Mouse (Mus musculus): ENCODE results near the gene Eif4ebp2. TPM values are rescaled to one million over a fixed set of nuclear protein-coding genes. Genes with fewer than 3 reads are reported as not detected.
A peak's percentile ranks its signal among the peaks of the same experiment; 100 is the strongest.

The Eif4ebp2 gene
- polyA plus RNA-seq, 1 experiment: not detected

GRCm38 (mm10) chr10:61418131-61418900 lies 34.1 kb downstream of the Eif4ebp2 start:
- WGBS: 3% methylated on average over 49 of the region's 50 CpGs
- Histone ChIP-seq H3K4me1 (ENCODE audit: control insufficient read depth, insufficient read depth, low read length) (peaks cover 8% of the 10 kb centered on the region), H3K27ac (ENCODE audit: insufficient read depth, low read depth, low read length) (no peak overlapping the region), H3K4me3 (ENCODE audit: insufficient read depth, low read depth, low read length) (peak overlapping the region; percentile 49)
- no peak for TF ChIP-seq POLR2A (IDR thresholded peaks at IDR 0.05; ENCODE audit: insufficient read depth, low read depth, low read length)
- TF ChIP-seq CTCF (IDR thresholded peaks at IDR 0.05; ENCODE audit: insufficient read depth, low read depth, low read length): no peak

GRCm38 (mm10) chr10:61417672-61418071 lies 34.8 kb downstream of the Eif4ebp2 start, which contains the start of gene Nodal:
Gene Nodal (plus strand): TSS chr10:61417972.
- Histone ChIP-seq H3K27ac (ENCODE audit: insufficient read depth, low read depth, low read length) (no peak within 1 kb of the TSS), H3K4me1 (ENCODE audit: control insufficient read depth, insufficient read depth, low read length) (peaks cover 8% of the 10 kb centered on the region), H3K4me3 (ENCODE audit: insufficient read depth, low read depth, low read length) (peak within 1 kb of the TSS; percentile 49)
- WGBS: 38% methylated on average over 10 of the region's 10 CpGs
- no peak for TF ChIP-seq POLR2A (IDR thresholded peaks at IDR 0.05; ENCODE audit: insufficient read depth, low read depth, low read length)
- no peak for TF ChIP-seq CTCF (IDR thresholded peaks at IDR 0.05; ENCODE audit: insufficient read depth, low read depth, low read length)

GRCm38 (mm10) chr10:61417046-61417445 lies 35.4 kb downstream of the Eif4ebp2 start:
- 82% methylated on average over 2 of the region's 2 CpGs for WGBS
- TF ChIP-seq POLR2A (IDR thresholded peaks at IDR 0.05; ENCODE audit: insufficient read depth, low read depth, low read length) (no peak), CTCF (IDR thresholded peaks at IDR 0.05; ENCODE audit: insufficient read depth, low read depth, low read length) (no peak)

GRCm38 (mm10) chr10:61416561-61416960 lies 35.9 kb downstream of the Eif4ebp2 start:
- Histone ChIP-seq H3K27ac (ENCODE audit: insufficient read depth, low read depth, low read length) (no peak overlapping the region), H3K4me1 (ENCODE audit: control insufficient read depth, insufficient read depth, low read length) (peaks cover 8% of the 10 kb centered on the region), H3K4me3 (ENCODE audit: insufficient read depth, low read depth, low read length) (no peak overlapping the region)
- TF ChIP-seq CTCF (IDR thresholded peaks at IDR 0.05; ENCODE audit: insufficient read depth, low read depth, low read length) (no peak), POLR2A (IDR thresholded peaks at IDR 0.05; ENCODE audit: insufficient read depth, low read depth, low read length) (no peak)
- WGBS: 77% methylated on average over 7 of the region's 7 CpGs

More at GRCm38 (mm10) chr10:61417046-61417445, 35.4 kb downstream of the Eif4ebp2 start:
- no peak overlapping the region for H3K4me3 ChIP-seq (ENCODE audit: insufficient read depth, low read depth, low read length)
- no peak overlapping the region for H3K27ac ChIP-seq (ENCODE audit: insufficient read depth, low read depth, low read length)
- peaks cover 8% of the 10 kb centered on the region for H3K4me1 ChIP-seq (ENCODE audit: control insufficient read depth, insufficient read depth, low read length)

- Histone ChIP-seq H3K4me3 (ENCODE audit: insufficient read depth, low read depth, low read length) (no peak overlapping the region), H3K4me1 (ENCODE audit: control insufficient read depth, insufficient read depth, low read length) (peaks cover 8% of the 10 kb centered on the region), H3K27ac (ENCODE audit: insufficient read depth, low read depth, low read length) (no peak overlapping the region)
- 53% methylated on average over 8 of the region's 8 CpGs for WGBS
- TF ChIP-seq POLR2A (IDR thresholded peaks at IDR 0.05; ENCODE audit: insufficient read depth, low read depth, low read length) (no peak), CTCF (IDR thresholded peaks at IDR 0.05; ENCODE audit: insufficient read depth, low read depth, low read length) (no peak)
These were observed 36.6 kb downstream of the Eif4ebp2 start for GRCm38 (mm10) chr10:61415890-61416289.

- Histone ChIP-seq H3K4me1 (ENCODE audit: control insufficient read depth, insufficient read depth, low read length) (peaks cover 8% of the 10 kb centered on the region), H3K27ac (ENCODE audit: insufficient read depth, low read depth, low read length) (no peak overlapping the region), H3K4me3 (ENCODE audit: insufficient read depth, low read depth, low read length) (no peak overlapping the region)
- 87% methylated on average over 3 of the region's 3 CpGs for WGBS
- TF ChIP-seq POLR2A (IDR thresholded peaks at IDR 0.05; ENCODE audit: insufficient read depth, low read depth, low read length) (no peak), CTCF (IDR thresholded peaks at IDR 0.05; ENCODE audit: insufficient read depth, low read depth, low read length) (no peak)
These were observed 37.2 kb downstream of the Eif4ebp2 start for GRCm38 (mm10) chr10:61415240-61415639.

- peaks cover 2% of the 10 kb centered on the region for H3K4me1 ChIP-seq (ENCODE audit: control insufficient read depth, insufficient read depth, low read length)
- no peak overlapping the region for H3K27ac ChIP-seq (ENCODE audit: insufficient read depth, low read depth, low read length)
- no peak overlapping the region for H3K4me3 ChIP-seq (ENCODE audit: insufficient read depth, low read depth, low read length)
- TF ChIP-seq POLR2A (IDR thresholded peaks at IDR 0.05; ENCODE audit: insufficient read depth, low read depth, low read length) (no peak), CTCF (IDR thresholded peaks at IDR 0.05; ENCODE audit: insufficient read depth, low read depth, low read length) (no peak)
- 73% methylated on average over 21 of the region's 21 CpGs for WGBS
These were observed 39.4 kb downstream of the Eif4ebp2 start for GRCm38 (mm10) chr10:61412910-61413625.

GRCm38 (mm10) chr10:61410193-61410592 lies 42.3 kb downstream of the Eif4ebp2 start:
- WGBS: 36% methylated on average over 9 of the region's 9 CpGs
- TF ChIP-seq CTCF (IDR thresholded peaks at IDR 0.05; ENCODE audit: insufficient read depth, low read depth, low read length): no peak
- TF ChIP-seq POLR2A (IDR thresholded peaks at IDR 0.05; ENCODE audit: insufficient read depth, low read depth, low read length): no peak

GRCm38 (mm10) chr10:61409776-61410175 lies 42.7 kb downstream of the Eif4ebp2 start:
- Histone ChIP-seq H3K4me3 (ENCODE audit: insufficient read depth, low read depth, low read length) (no peak overlapping the region), H3K4me1 (ENCODE audit: control insufficient read depth, insufficient read depth, low read length) (no peaks in the 10 kb centered on the region), H3K27ac (ENCODE audit: insufficient read depth, low read depth, low read length) (no peak overlapping the region)
- 22% methylated on average over 4 of the region's 4 CpGs for WGBS
- no peak for TF ChIP-seq POLR2A (IDR thresholded peaks at IDR 0.05; ENCODE audit: insufficient read depth, low read depth, low read length)
- TF ChIP-seq CTCF (IDR thresholded peaks at IDR 0.05; ENCODE audit: insufficient read depth, low read depth, low read length): no peak

More at GRCm38 (mm10) chr10:61410193-61410592, 42.3 kb downstream of the Eif4ebp2 start:
- no peak overlapping the region for H3K4me3 ChIP-seq (ENCODE audit: insufficient read depth, low read depth, low read length)
- H3K4me1 ChIP-seq (ENCODE audit: control insufficient read depth, insufficient read depth, low read length): no peaks in the 10 kb centered on the region
- no peak overlapping the region for H3K27ac ChIP-seq (ENCODE audit: insufficient read depth, low read depth, low read length)
